Comparison of ENCODE assay signal across 11 mouse cellular contexts in the genomic region with DNA sequence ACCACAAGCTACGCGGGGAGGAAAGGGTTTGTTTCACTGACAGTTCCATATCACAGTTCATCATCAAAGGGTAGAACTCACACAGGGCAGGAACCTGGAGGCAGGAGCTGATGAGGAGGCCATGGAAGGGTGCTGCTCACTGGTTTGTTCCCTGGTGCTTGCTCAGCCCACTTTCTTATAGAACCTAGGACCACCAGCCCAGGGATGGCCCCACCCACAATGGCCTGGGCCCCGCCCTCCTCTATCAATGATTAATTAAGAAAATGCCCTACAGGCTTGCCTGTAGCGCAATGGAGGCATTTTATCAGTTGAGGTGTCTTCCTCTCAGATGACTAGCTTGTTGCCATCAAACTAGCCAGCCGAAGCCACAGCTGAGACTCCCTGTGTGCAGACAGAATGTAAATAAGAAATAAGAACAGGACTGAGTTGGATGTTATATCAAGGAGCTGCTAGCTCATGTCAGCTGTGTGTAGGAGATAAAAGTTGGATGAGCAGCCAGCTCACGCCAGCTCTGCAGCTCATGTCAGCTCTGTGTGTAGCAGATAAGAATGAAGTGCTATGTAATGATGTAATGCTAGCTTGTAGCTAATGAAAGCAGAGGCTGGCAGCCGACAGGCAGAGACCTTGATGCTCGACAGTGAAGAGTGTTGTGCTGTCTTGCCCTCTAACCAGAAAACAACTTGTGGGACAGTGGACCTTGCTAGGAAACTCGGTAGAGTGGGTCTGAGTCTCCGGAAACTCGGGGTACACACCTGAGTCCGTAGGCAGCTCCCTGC.
DNase-seq lines count a peak whose midpoint lies in the region; ATAC-seq and TF ChIP-seq lines count a peak whose summit lies in the region.
"Had no signal": no experiment of that assay in that cellular context is flagged by ENCODE, and none has a peak within 500 bp of the region (broad histone marks: within the 10 kb centered on the region; RNA-seq: fewer than 3 reads in every experiment).

No protein-coding gene starts in this region.

- H3K9me3 ChIP-seq in lung, embryonic 15.5 days: no peaks in the 10 kb centered on the region
- no peaks in the 10 kb centered on the region for H3K9me3 ChIP-seq in heart, embryonic 10.5 days
- no peaks in the 10 kb centered on the region for H3K9me3 ChIP-seq in liver, embryonic 15.5 days (replicated peaks)
- H3K9me3 ChIP-seq in stomach, embryonic 16.5 days (replicated peaks; ENCODE audit: control insufficient read depth, low read length): no peaks in the 10 kb centered on the region
- H3K9me3 ChIP-seq: embryonic facial prominence, embryonic 15.5 days; neural tube, embryonic 12.5 days had no signal

- 47% methylated on average over 12 of the region's 12 CpGs for WGBS in lung, embryonic 15.5 days
- 42% methylated on average over 12 of the region's 12 CpGs for WGBS in heart, embryonic 10.5 days
- WGBS in liver, embryonic 15.5 days (ENCODE audit: insufficient replicate concordance): 20% methylated on average over 12 of the region's 12 CpGs
- 73% methylated on average over 12 of the region's 12 CpGs for WGBS in stomach, embryonic 16.5 days

- DNase-seq in lung, adult 18-20 months: no peak
- peak; percentile 93 for DNase-seq in heart, embryonic 10.5 days (ENCODE audit: low spot score)
- no peak for DNase-seq in layer of hippocampus, adult 9-10 months (ENCODE audit: low spot score)
- no peak for DNase-seq in gastrocnemius, adult 2 months
- DNase-seq in cerebellum, postnatal 36 days: no peak
- DNase-seq: kidney, postnatal 4 days had no signal

- H3K36me3 ChIP-seq in lung, embryonic 15.5 days: no peaks in the 10 kb centered on the region
- H3K36me3 ChIP-seq in heart, embryonic 10.5 days: no peaks in the 10 kb centered on the region
- H3K36me3 ChIP-seq in liver, embryonic 15.5 days (replicated peaks): 0 out of 2 replicates have a peak, but pooled peaks cover 10% of the 10 kb centered on the region
- no peaks in the 10 kb centered on the region for H3K36me3 ChIP-seq in stomach, embryonic 16.5 days (ENCODE audit: control insufficient read depth, insufficient read depth, low read length)
- H3K36me3 ChIP-seq: embryonic facial prominence, embryonic 15.5 days; neural tube, embryonic 12.5 days had no signal

- intact Hi-C loops in gastrocnemius, adult 2 months (cut with DNase I): no loop called here

- TF ChIP-seq CTCF in gastrocnemius, adult 2 months (IDR thresholded peaks at IDR 0.05): no peak

- peaks cover 8% of the 10 kb centered on the region; the same call in 1 of the 2 replicates for H3K4me1 ChIP-seq in lung, embryonic 15.5 days
- peaks cover 29% of the 10 kb centered on the region for H3K4me1 ChIP-seq in heart, embryonic 10.5 days
- H3K4me1 ChIP-seq in liver, embryonic 15.5 days (replicated peaks): peaks cover 69% of the 10 kb centered on the region
- peaks cover 5% of the 10 kb centered on the region; the same call in 1 of the 2 replicates for H3K4me1 ChIP-seq in stomach, embryonic 16.5 days (ENCODE audit: control insufficient read depth, insufficient read depth, low read length)
- H3K4me1 ChIP-seq: embryonic facial prominence, embryonic 15.5 days; neural tube, embryonic 12.5 days had no signal

- H3K4me3 ChIP-seq in lung, embryonic 15.5 days: no peak overlapping the region
- peak overlapping the region; percentile 5; the same call in 1 of the 2 replicates for H3K4me3 ChIP-seq in heart, embryonic 10.5 days
- peak overlapping the region; percentile 58 for H3K4me3 ChIP-seq in liver, embryonic 15.5 days (replicated peaks)
- H3K4me3 ChIP-seq in stomach, embryonic 16.5 days (replicated peaks; ENCODE audit: low read length): no peak overlapping the region
- H3K4me3 ChIP-seq in gastrocnemius, adult 2 months: no peak overlapping the region
- H3K4me3 ChIP-seq: embryonic facial prominence, embryonic 15.5 days; neural tube, embryonic 12.5 days had no signal

- no peak overlapping the region for H3K4me2 ChIP-seq in lung, embryonic 15.5 days
- peak overlapping the region; percentile 74 for H3K4me2 ChIP-seq in liver, embryonic 15.5 days
- no peak overlapping the region for H3K4me2 ChIP-seq in stomach, embryonic 16.5 days (ENCODE audit: low read depth, low read length)
- H3K4me2 ChIP-seq: embryonic facial prominence, embryonic 15.5 days; neural tube, embryonic 12.5 days had no signal

- no peaks in the 10 kb centered on the region for H3K27me3 ChIP-seq in lung, embryonic 15.5 days
- no peaks in the 10 kb centered on the region for H3K27me3 ChIP-seq in heart, embryonic 10.5 days (ENCODE audit: insufficient read depth, poor library complexity, severe bottlenecking)
- peaks cover 4% of the 10 kb centered on the region; the same call in 1 of the 2 replicates for H3K27me3 ChIP-seq in liver, embryonic 15.5 days
- no peaks in the 10 kb centered on the region for H3K27me3 ChIP-seq in stomach, embryonic 16.5 days (ENCODE audit: control insufficient read depth, insufficient read depth, low read length)
- H3K27me3 ChIP-seq: embryonic facial prominence, embryonic 15.5 days; neural tube, embryonic 12.5 days had no signal

- peak; percentile 77; the same call in 1 of the 2 replicates for ATAC-seq in lung, embryonic 15.5 days (ENCODE audit: borderline replicate concordance, extremely low read depth, low FRiP score, low TSS enrichment)
- peak; percentile 88 for ATAC-seq in liver, embryonic 15.5 days (ENCODE audit: insufficient read depth)
- peak; percentile 80 for ATAC-seq in stomach, embryonic 16.5 days (ENCODE audit: insufficient read depth, low FRiP score)

- no peak overlapping the region for H3K27ac ChIP-seq in lung, embryonic 15.5 days
- peak overlapping the region; percentile 77 for H3K27ac ChIP-seq in heart, embryonic 10.5 days
- H3K27ac ChIP-seq in liver, embryonic 15.5 days (replicated peaks): peak overlapping the region; percentile 100
- no peak overlapping the region for H3K27ac ChIP-seq in stomach, embryonic 16.5 days (ENCODE audit: low read length)
- no peak overlapping the region for H3K27ac ChIP-seq in gastrocnemius, adult 2 months
- H3K27ac ChIP-seq: embryonic facial prominence, embryonic 15.5 days; neural tube, embryonic 12.5 days had no signal

- no peak overlapping the region for H3K9ac ChIP-seq in lung, embryonic 15.5 days
- H3K9ac ChIP-seq in liver, embryonic 15.5 days: peak overlapping the region; percentile 77
- no peak overlapping the region for H3K9ac ChIP-seq in stomach, embryonic 16.5 days (ENCODE audit: low read length)
- H3K9ac ChIP-seq: embryonic facial prominence, embryonic 15.5 days; neural tube, embryonic 12.5 days had no signal

Comparison
In these comparisons a context has a peak if more than half of its experiments do, and no peak if none do; other contexts are left out.
1. H3K27ac ChIP-seq: peak in heart, embryonic 10.5 days (single experiment) and liver, embryonic 15.5 days (single experiment); none in lung, embryonic 15.5 days (single experiment), stomach, embryonic 16.5 days (single experiment) and gastrocnemius, adult 2 months (single experiment).
2. H3K4me3 ChIP-seq: peak in heart, embryonic 10.5 days (single experiment) and liver, embryonic 15.5 days (single experiment); none in lung, embryonic 15.5 days (single experiment), stomach, embryonic 16.5 days (single experiment) and gastrocnemius, adult 2 months (single experiment).
3. Peak in every context shown above with its lines, with median percentiles within 50 percentile points of each other: ATAC-seq.